In the genomic region with DNA sequence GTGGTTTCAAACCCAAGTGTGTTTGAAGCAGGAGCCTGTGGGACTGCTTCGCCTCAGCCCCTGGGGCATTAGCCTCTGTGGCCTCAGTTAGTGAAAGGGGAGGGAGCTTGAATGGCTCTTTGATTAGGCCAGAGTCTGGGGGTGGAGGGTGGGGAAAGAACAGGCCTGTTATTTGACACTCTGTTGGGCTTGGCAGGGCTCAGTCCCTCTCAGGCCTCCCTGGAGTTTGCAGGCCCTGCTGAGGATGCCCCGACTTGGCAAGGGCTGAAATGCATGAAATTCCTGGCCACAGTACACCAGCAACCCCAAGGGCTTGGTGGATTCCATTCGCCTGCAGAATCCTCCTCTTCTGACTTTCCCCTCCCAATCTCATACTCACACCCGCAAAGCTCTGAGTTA, we compare ENCODE assay signal across 8 mouse cellular contexts. TPM values are rescaled to one million over a fixed set of nuclear protein-coding genes. Genes with fewer than 3 reads are reported as not detected.
DNase-seq lines count a peak whose midpoint lies in the region; ATAC-seq and TF ChIP-seq lines count a peak whose summit lies in the region.

No protein-coding gene starts in this region.

- peaks cover 13% of the 10 kb centered on the region for H3K4me1 ChIP-seq in hindbrain, embryonic 16.5 days (ENCODE audit: control insufficient read depth, insufficient read depth, low read depth, low read length)

- DNase-seq in adrenal gland, adult 2 months, result peak; percentile 38
- no peak for DNase-seq in adrenal gland, postnatal 25 days
- DNase-seq in cerebellum, adult 9-11 months, result peak; percentile 51
- DNase-seq in gastrocnemius, postnatal 14 days, result peak; percentile 78
- DNase-seq in liver, result peak; percentile 62
- no peak for DNase-seq in frontal cortex, postnatal 14 days (ENCODE audit: low spot score in 2 of 2)

- 11% methylated on average over 4 of the region's 4 CpGs for WGBS in hindbrain, embryonic 16.5 days

- H3ac ChIP-seq in myocyte (ENCODE audit: control insufficient read depth, insufficient read length), result no peak overlapping the region

- no peaks in the 10 kb centered on the region for H3K27me3 ChIP-seq in hindbrain, embryonic 16.5 days (replicated peaks; ENCODE audit: control insufficient read depth, insufficient read depth, low read length)
- no peaks in the 10 kb centered on the region for H3K27me3 ChIP-seq in myocyte (ENCODE audit: control insufficient read depth, insufficient read depth, insufficient read length)

- H3K4me3 ChIP-seq in hindbrain, embryonic 16.5 days (ENCODE audit: low read length), result no peak overlapping the region
- no peak overlapping the region for H3K4me3 ChIP-seq in myocyte

- H3K79me2 ChIP-seq in myocyte (ENCODE audit: control insufficient read depth, insufficient read depth), result no peaks in the 10 kb centered on the region

- H3K9me3 ChIP-seq in hindbrain, embryonic 16.5 days (ENCODE audit: control insufficient read depth, low read length), result no peaks in the 10 kb centered on the region

- H3K36me3 ChIP-seq in hindbrain, embryonic 16.5 days (ENCODE audit: control insufficient read depth, insufficient read depth, low read length), result no peaks in the 10 kb centered on the region
- no peaks in the 10 kb centered on the region for H3K36me3 ChIP-seq in myocyte (ENCODE audit: control insufficient read depth, insufficient read depth)

- intact Hi-C loops in gastrocnemius, postnatal 14 days (cut with DNase I; ENCODE audit: low total_unique reads), result no loop called here

- TF ChIP-seq POLR2A in myocyte (IDR thresholded peaks at IDR 0.05; ENCODE audit: insufficient read length, low read depth), result peak; percentile 45

- no peak overlapping the region for H3K9ac ChIP-seq in hindbrain, embryonic 16.5 days (ENCODE audit: low read depth, low read length)

- peak; percentile 93 for ATAC-seq in hindbrain, embryonic 16.5 days

- peak overlapping the region; percentile 73; the same call in 1 of the 2 replicates for H3K27ac ChIP-seq in hindbrain, embryonic 16.5 days (ENCODE audit: low read depth, low read length)

- H3K4me2 ChIP-seq in hindbrain, embryonic 16.5 days (ENCODE audit: low read length), result no peak overlapping the region
- peak overlapping the region; percentile 74 for H3K4me2 ChIP-seq in myocyte (ENCODE audit: low read depth)

TF ChIP-seq in myocyte, 11 proteins besides CTCF, POLR2A, EP300 and RAD21:
- TF ChIP-seq SRF (IDR thresholded peaks at IDR 0.05; ENCODE audit: control insufficient read depth, insufficient read length, low read depth) (no peak), MYOD1 (IDR thresholded peaks at IDR 0.05; ENCODE audit: control insufficient read depth in 1 of 3, insufficient read length in 2 of 3, low read depth in 2 of 3) (peak in 1 of 3 experiments; percentile 15), TCF12 (IDR thresholded peaks at IDR 0.05; ENCODE audit: insufficient read depth, poor library complexity, severe bottlenecking) (no peak), MAX (IDR thresholded peaks at IDR 0.05; ENCODE audit: low read depth) (no peak), CEBPB (IDR thresholded peaks at IDR 0.05; ENCODE audit: insufficient read depth, poor library complexity, severe bottlenecking) (0 out of 2 replicates have a peak, but pooled peaks have one; percentile 11), POLR2AphosphoS2 (IDR thresholded peaks at IDR 0.05; ENCODE audit: insufficient read length, low read depth) (no peak), MYOG (IDR thresholded peaks at IDR 0.05; ENCODE audit: control insufficient read depth in 1 of 3, insufficient read depth in 1 of 3, insufficient read length in 2 of 3, low read depth in 2 of 3) (peak in 1 of 3 experiments; percentile 72), TCF3 (IDR thresholded peaks at IDR 0.05; ENCODE audit: insufficient read length, low read depth) (no peak), E2F4 (IDR thresholded peaks at IDR 0.05; ENCODE audit: insufficient read depth) (no peak), REST (IDR thresholded peaks at IDR 0.05; ENCODE audit: insufficient read depth, insufficient read length) (no peak), USF1 (IDR thresholded peaks at IDR 0.05; ENCODE audit: low read depth) (no peak)

RNA-seq across cellular contexts. Expression of gene Tlr1, which starts 55.3 kb away (rescaled TPM):
- total RNA-seq in adrenal gland, adult 2 months (2021), result 1 to 10 TPM; 1.1 to 2.1 TPM
- 0.49 and 0.50 TPM in 2 replicates for polyA plus RNA-seq in adrenal gland, adult 2 months (2012; rRNA removed)
- 1.3 and 1.4 TPM in 2 replicates for total RNA-seq in adrenal gland, postnatal 25 days (2021)
- under 1 TPM; 0.18 to 0.39 TPM for total RNA-seq in gastrocnemius, postnatal 14 days (2021)
- polyA plus RNA-seq in hindbrain, embryonic 16.5 days (2015; fragmentation: Nextera tagmentation; extraction: Ambion mirVana), result 0.29 and 0.46 TPM in 2 replicates
- 0.02 TPM for polyA plus RNA-seq in myocyte (2012; fragmentation: generic; extraction: Trizol)

Comparison
In these comparisons a context has a peak if more than half of its experiments do, and no peak if none do; other contexts are left out.
1. DNase-seq: peak in adrenal gland, adult 2 months (single experiment), cerebellum, adult 9-11 months (single experiment), gastrocnemius, postnatal 14 days (single experiment) and liver (single experiment); none in adrenal gland, postnatal 25 days (single experiment) and frontal cortex, postnatal 14 days (0 of 2).